Mouse (Mus musculus) brain, embryonic 18.5 days (tissue): ENCODE data around the gene Dclk2.

Source experiments
- DNase-seq: peaks from one replicate; pipeline ENCODE4 v3.0.0-alpha.2; 2012; ENCODE audit warnings: low read depth, low spot score

Gene Dclk2

DNA sequence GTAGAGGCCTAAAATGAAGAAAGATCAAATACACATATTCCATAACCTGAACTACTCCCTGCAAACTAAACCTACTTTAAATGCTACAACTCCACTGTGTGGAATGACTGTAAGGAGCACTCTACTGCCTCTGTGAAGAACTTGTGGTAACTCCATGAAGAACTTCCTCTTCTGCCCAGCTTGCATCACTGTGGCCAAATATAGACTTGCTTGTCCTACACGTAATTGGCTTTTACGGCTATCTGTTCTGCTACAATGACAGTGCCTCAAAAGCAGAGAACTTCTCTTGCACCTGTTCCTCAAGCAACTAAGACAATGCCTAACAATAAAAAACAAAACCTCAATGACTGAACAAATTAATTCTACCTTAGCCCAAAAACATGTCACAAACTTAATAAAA, 26.2 kb downstream of the Dclk2 start:
- no peak for DNase-seq

GRCm38 (mm10) chr3:86887512-86887911, 33.1 kb downstream of the Dclk2 start:
- DNase-seq = no peak

DNA sequence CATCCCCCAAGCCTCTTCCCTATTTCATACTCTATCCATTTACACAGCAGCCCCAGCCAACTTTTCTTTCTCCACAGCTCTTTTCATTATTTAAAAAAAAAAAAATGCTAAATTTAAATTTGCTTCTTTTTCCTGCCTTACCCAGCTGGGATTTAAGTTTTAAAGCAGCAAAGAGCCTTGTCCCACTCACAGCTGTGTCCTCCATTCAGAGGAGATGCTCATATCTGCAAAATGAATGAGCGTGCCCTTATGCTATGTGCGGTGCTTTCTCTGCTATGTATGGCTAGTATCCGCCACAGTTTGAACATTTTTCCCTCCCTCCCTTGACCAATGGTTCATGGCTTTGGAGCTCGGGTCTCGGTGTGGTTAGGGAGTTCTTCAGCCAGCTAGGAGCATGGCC, 35.5 kb downstream of the Dclk2 start:
- no peak for DNase-seq

GRCm38 (mm10) chr3:86884481-86884880, 36.2 kb downstream of the Dclk2 start:
- no peak for DNase-seq

DNA sequence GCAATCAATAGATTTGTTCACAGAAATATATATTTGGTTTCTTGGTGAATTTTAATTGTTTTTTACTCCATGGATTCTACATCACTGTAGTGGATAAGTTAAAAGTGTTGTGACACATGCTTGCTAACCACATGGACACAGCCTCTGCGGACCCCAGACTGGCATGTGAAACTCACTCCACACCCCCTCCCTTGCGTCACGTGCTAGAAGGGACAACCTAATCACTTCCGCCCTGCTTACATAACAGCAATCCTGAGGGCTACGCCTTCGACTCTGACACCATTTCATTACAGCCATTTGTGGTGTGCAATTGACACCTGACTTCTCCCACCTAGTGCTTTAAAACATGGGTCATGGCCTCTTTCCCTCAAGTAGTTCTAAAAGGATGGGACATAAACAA, 36.7 kb downstream of the Dclk2 start:
- no peak for DNase-seq

DNA sequence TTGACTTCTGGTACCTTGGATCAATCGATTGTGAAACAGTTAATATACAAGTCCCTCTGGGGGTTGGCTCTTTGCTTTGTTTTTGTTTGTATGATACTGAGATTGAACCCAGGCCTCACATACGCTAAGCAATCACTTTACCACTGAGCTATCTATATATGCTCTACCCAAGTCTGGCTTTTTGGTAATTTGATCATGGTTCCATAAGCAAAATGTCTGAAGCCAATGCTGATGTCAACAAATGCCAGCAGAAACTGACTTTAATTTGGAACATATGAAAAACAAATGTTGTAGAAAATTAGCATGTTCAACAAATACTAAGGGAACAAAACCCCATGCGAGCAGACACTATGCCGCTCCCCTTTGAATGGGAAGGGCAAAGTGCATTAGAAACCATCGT, 44.7 kb downstream of the Dclk2 start:
- DNase-seq = no peak

DNA sequence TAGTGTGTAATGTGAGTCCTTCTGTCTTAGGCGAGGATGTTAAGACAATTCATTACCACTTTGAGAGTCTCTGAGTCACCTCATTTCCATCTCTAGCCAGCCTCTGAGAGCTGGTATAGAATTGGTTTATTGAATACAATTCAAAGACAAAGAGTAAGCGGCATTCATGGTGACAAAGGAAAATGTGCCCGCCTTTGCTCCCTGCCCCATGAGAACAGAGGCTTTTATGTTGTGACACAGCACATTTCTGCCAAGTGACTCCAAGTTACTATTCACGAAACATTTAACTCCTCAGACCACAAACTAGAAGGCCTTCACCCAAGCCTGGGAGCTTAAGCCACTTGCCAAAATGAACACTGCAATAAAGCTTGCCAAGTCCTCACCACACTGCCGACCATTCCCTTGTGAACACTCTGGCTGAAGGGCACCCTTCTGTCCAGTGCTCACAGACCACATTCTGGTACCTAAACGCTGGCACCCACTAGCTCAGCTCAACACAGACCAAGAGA, 47.5 kb downstream of the Dclk2 start:
- no peak for DNase-seq

- no peak for DNase-seq
Measured at GRCm38 (mm10) chr3:86870952-86871351, 49.7 kb downstream of the Dclk2 start.

- DNase-seq = no peak
Measured at GRCm38 (mm10) chr3:86870411-86870810, 50.2 kb downstream of the Dclk2 start.

DNA sequence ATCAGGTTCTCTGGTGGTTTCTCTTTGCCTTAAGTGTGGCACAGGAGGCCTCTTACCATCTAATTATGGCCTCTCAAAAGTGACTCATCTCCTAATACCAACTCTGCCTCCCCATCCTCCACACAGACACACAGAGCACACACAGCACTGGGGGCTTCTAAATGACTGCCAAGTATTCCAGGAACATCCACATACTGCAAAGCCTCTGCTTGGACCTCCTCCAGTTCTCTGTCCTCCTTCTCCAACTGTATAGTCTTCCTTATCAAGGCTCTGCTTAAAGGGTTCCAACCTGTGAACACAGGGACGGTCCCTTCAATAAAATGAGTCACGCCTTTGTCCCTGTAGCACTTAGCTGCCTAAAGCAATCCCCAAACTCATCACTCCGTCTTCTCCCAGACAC, 51.9 kb downstream of the Dclk2 start:
- no peak for DNase-seq

DNA sequence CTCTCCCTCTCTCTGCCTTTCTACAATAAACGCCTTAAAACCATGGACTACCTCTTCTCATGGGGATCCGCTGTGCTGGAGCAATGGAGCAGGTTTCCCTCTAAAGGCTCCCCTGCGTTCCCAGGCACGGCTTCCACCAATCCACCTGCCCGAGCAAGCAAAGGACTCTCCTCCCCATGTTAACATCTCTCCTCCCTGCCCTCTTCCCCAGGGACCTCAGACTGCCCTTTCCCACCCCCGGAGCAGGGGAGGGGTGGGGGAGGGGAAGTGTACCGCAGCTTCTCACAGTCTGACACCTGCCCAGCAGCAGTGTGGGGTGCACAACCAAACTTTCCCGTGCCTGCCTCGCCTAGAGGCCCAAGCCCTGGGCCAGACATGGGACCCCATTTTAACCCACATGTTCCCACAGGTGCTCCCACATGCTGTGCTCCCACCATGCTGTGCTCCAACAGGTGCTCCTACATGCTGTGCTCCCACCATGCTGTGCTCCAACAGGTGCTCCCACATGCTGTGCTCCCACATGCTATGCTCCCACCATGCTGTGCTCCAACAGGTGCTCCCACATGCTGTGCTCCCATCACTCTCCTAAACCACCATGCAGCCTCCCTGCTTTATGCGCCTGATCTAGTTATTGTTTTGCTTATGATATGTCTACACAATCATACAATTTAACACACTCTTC, 57.2 kb downstream of the Dclk2 start:
- DNase-seq = no peak

- no peak for DNase-seq
Measured at GRCm38 (mm10) chr3:86862939-86863311, 57.7 kb downstream of the Dclk2 start.

- DNase-seq = no peak
Measured at GRCm38 (mm10) chr3:86862245-86862938, 58.3 kb downstream of the Dclk2 start.

- no peak for DNase-seq
Measured at GRCm38 (mm10) chr3:86859791-86860190, 60.9 kb downstream of the Dclk2 start.

DNA sequence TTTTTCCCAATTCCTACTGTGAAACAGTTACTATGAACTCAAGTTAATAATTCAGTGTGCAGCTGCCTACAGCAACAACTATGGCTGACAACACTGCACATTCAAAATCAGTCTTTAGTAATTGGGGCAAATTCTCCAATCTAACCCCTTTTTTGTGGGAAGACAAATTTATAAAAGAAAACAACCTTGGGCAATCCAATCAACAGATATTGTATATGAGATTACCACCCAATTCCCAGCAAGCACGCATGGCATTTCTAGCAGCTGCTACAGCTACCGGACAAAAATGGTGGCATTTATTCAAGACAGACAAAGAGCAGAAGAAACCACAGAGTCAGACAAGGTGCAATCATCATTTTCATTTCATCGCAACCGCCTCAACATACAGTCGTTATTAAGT, 62.0 kb downstream of the Dclk2 start:
- DNase-seq = no peak

GRCm38 (mm10) chr3:86857833-86858398, 62.7 kb downstream of the Dclk2 start:
- no peak for DNase-seq

GRCm38 (mm10) chr3:86852867-86853266, 67.8 kb downstream of the Dclk2 start:
- DNase-seq = no peak

- DNase-seq = no peak
Measured at GRCm38 (mm10) chr3:86851131-86851530, 69.5 kb downstream of the Dclk2 start.

DNA sequence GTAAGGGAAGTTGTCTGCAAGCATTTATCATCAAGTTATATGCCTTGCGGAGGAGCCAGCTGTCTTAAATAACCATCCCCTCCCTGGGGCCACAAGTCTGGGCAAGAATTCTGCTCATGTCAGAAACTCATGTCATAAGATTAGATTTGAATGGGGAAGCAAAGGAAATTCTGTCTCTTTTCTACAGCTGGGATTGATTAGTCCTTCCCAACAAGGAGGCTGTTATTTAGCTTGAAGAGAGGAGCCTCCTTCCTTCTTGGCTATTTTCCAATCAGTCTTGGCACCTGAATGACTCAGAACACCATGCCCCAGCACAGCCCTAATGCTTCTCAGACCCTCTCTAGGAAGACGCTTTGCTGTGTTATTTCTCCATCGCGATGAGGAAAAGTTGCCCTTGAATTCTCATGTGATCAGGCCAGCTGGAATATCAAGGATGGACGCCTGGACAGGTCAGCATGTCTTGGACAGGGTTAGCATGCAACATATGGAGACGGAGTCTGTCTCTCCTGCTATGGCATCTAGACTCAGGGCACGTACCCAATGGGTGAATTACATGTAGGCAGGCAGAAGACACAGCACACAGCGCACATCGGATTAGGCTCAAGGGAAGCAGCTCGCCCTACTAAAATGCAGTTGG, 70.1 kb downstream of the Dclk2 start:
- no peak for DNase-seq

DNA sequence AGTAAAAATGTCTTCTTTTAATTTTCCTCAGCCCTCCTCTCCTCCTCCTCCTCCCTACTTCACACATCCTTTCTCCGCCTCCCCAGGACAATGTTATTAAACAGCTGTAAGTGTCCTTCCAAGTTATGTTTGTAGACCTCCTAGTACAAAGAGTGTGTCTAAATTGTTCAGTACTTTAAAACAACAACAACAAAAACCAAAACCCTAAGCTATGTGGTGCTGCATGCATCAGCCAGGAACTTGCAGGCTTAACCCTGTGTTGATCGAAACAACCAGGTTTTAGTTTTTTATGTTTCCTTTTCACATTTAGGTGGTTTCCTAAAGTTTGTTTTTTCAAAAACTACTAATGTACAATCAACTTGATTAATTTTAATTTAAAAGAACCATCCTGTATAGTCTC, 71.3 kb downstream of the Dclk2 start:
- no peak for DNase-seq

DNA sequence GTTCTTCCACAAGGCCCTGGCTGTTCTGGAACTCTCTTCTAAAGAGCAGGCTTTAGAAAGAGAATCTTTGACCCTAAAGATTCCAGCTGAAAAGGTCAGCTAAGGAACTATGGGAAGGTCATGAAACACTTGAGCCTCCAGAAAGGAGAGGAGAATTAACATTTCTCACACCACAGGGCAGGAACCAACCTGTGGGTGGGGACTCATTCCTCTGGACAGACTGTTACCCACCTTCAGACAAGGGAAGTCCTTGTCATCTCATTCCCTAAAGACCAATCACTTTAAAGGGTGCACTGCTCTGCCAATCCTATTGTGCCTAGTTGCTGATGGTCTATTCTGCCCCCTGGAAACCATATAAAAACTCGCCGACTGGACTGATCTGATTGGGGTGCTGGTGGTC, 73.1 kb downstream of the Dclk2 start:
- no peak for DNase-seq

- no peak for DNase-seq
Measured at GRCm38 (mm10) chr3:86846036-86846435, 74.6 kb downstream of the Dclk2 start.

DNA sequence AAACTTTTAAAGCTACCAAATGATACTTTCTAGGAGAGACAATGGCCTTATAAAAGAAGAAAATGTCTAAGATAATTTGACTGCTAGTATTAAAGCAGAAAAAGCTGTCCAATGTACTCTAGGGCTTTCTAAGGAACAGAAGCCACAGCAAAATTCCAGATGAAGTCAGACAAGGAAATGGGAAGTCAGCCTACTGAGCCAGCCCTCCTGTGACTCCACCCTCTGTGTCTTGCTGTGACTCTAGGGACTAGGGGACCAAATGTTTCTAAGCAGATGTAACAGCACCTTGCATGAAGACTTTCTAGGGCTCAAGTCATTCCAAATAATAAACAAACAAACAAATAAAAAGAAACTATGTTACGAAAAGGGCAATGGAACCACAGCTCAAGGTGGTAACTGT, 75.1 kb downstream of the Dclk2 start:
- DNase-seq = no peak
